Comparison of ENCODE assay signal across 22 mouse cellular contexts in genomic region chr3:53288662-53289061, GRCm38 (mm10).
DNase-seq lines count a peak whose midpoint lies in the region; ATAC-seq and TF ChIP-seq lines count a peak whose summit lies in the region.
"Had no signal": no experiment of that assay in that cellular context is flagged by ENCODE, and none has a peak within 500 bp of the region (broad histone marks: within the 10 kb centered on the region; RNA-seq: fewer than 3 reads in every experiment).

No protein-coding gene starts in this region.

- H3K4me2 ChIP-seq in kidney, embryonic 14.5 days (replicated peaks; ENCODE audit: low read depth, low read length) = no peak overlapping the region
- H3K4me2 ChIP-seq: embryonic facial prominence, embryonic 15.5 days; forebrain, embryonic 15.5 days; heart, embryonic 13.5 days; hindbrain, embryonic 12.5 days had no signal

- H3K27ac ChIP-seq in kidney, embryonic 14.5 days (ENCODE audit: low read depth, low read length) = peak overlapping the region; percentile 47; the same call in 1 of the 2 replicates
- peak overlapping the region; percentile 50; the same call in 1 of the 2 replicates for H3K27ac ChIP-seq in limb, embryonic 10.5 days
- H3K27ac ChIP-seq: embryonic facial prominence, embryonic 15.5 days; forebrain, embryonic 10.5 days; forebrain, embryonic 15.5 days; gastrocnemius, adult 2 months; heart, embryonic 13.5 days; hindbrain, embryonic 12.5 days had no signal

- WGBS in kidney, embryonic 14.5 days = 39% methylated on average over 9 of the region's 9 CpGs
- 70% methylated on average over 9 of the region's 9 CpGs for WGBS in lung, adult 2 months
- WGBS in limb, embryonic 10.5 days = 53% methylated on average over 9 of the region's 9 CpGs

- H3K4me3 ChIP-seq in kidney, embryonic 14.5 days (ENCODE audit: low read length) = no peak overlapping the region
- no peak overlapping the region for H3K4me3 ChIP-seq in lung, adult 2 months (replicated peaks; ENCODE audit: extremely low read depth, low read depth, low read length)
- no peak overlapping the region for H3K4me3 ChIP-seq in limb, embryonic 10.5 days
- H3K4me3 ChIP-seq: embryonic facial prominence, embryonic 15.5 days; erythroblast, embryonic 14.5 days; forebrain, embryonic 10.5 days; forebrain, embryonic 15.5 days; gastrocnemius, adult 2 months; heart, embryonic 13.5 days; hindbrain, embryonic 12.5 days had no signal

- no peak for TF ChIP-seq CTCF in lung, adult 2 months (IDR thresholded peaks at IDR 0.05; ENCODE audit: insufficient read depth, low read length)

- no peak overlapping the region for H3K9ac ChIP-seq in kidney, embryonic 14.5 days (ENCODE audit: low read depth, low read length)
- H3K9ac ChIP-seq: embryonic facial prominence, embryonic 15.5 days; forebrain, embryonic 15.5 days; heart, embryonic 13.5 days; hindbrain, embryonic 12.5 days had no signal

- H3K36me3 ChIP-seq in kidney, embryonic 14.5 days (ENCODE audit: control insufficient read depth, insufficient read depth, low read length) = no peaks in the 10 kb centered on the region
- no peaks in the 10 kb centered on the region for H3K36me3 ChIP-seq in limb, embryonic 10.5 days
- H3K36me3 ChIP-seq: embryonic facial prominence, embryonic 15.5 days; forebrain, embryonic 10.5 days; forebrain, embryonic 15.5 days; G1E; heart, embryonic 13.5 days; hindbrain, embryonic 12.5 days had no signal

- no peaks in the 10 kb centered on the region for H3K9me3 ChIP-seq in kidney, embryonic 14.5 days (ENCODE audit: control insufficient read depth, low read length)
- H3K9me3 ChIP-seq in limb, embryonic 10.5 days (replicated peaks) = no peaks in the 10 kb centered on the region
- H3K9me3 ChIP-seq: embryonic facial prominence, embryonic 15.5 days; forebrain, embryonic 10.5 days; forebrain, embryonic 15.5 days had no signal

- no peak for DNase-seq in kidney, adult 9 months
- peak; percentile 4 for DNase-seq in lung, postnatal 10 days
- DNase-seq in lung, adult 2 months = no peak
- DNase-seq in limb, embryonic 10.5 days (ENCODE audit: low spot score) = no peak
- DNase-seq in spleen, adult 18-20 months = no peak
- DNase-seq: adrenal gland, adult 8-10 months; cerebellum, adult 11 months; cerebellum, adult 8-10 months; cerebellum, postnatal 14 days; embryo, embryonic 11 days; gastrocnemius, adult 2 months; gastrocnemius, postnatal 25 days; heart, postnatal 36 days had no signal

- TF ChIP-seq POLR2A in lung, adult 2 months (IDR thresholded peaks at IDR 0.05; ENCODE audit: borderline replicate concordance, extremely low read depth, low read depth, low read length) = no peak

- peaks cover 19% of the 10 kb centered on the region for H3K4me1 ChIP-seq in kidney, embryonic 14.5 days (ENCODE audit: control insufficient read depth, insufficient read depth, low read length)
- no peaks in the 10 kb centered on the region for H3K4me1 ChIP-seq in lung, adult 2 months (ENCODE audit: control insufficient read depth, insufficient read depth, low read length)
- peaks cover 37% of the 10 kb centered on the region for H3K4me1 ChIP-seq in limb, embryonic 10.5 days
- H3K4me1 ChIP-seq: forebrain, embryonic 10.5 days; forebrain, embryonic 15.5 days had no signal

- ATAC-seq in kidney, embryonic 14.5 days (ENCODE audit: low FRiP score, low TSS enrichment) = no peak
- ATAC-seq: forebrain, embryonic 15.5 days; hindbrain, embryonic 16.5 days had no signal

- no peaks in the 10 kb centered on the region for H3K27me3 ChIP-seq in kidney, embryonic 14.5 days (ENCODE audit: control insufficient read depth, insufficient read depth, low read length)
- no peaks in the 10 kb centered on the region for H3K27me3 ChIP-seq in limb, embryonic 10.5 days (ENCODE audit: low read depth, poor library complexity, severe bottlenecking)
- H3K27me3 ChIP-seq: embryonic facial prominence, embryonic 15.5 days; forebrain, embryonic 15.5 days; heart, embryonic 13.5 days; hindbrain, embryonic 12.5 days had no signal
